Mouse (Mus musculus): ENCODE results near the gene Rpn2. TPM values are rescaled to one million over a fixed set of nuclear protein-coding genes. Genes with fewer than 3 reads are reported as not detected.

Rpn2 gene
- polyA plus RNA-seq (2012; rRNA removed) = 134 and 182 TPM in 2 replicates

DNA sequence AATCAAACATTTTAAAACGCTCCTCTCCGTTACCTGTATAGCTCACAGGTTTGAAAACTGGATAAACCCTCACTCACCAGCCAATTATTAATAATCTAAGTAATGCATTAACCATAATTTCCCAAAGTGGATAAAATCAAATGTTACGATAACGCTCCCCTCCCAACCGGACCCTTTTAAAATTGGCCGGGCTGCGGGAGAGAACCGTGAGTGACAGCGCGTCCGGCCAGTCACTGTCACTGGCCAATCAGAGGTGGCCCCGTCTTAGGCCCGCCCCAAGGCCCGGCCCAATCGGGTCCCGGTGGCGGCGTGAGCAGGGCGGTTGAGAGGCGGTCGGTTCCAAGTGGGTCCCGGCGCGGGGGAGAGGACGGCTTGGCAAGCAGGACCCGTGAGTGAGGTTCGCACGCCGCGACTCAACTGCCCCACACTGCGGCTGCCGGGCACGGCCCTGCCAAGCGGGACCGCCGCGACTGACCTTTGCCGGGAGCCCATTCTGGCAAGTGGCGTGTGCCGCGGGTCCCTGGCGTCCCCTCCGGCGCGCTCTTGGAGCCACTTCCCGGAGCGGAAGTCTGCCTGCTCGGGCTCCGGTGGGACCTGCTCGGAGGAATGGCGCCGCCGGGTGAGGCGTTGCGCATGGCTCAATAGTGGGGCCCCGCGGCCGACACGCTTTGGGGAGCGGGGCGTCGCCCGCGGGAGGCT lies at the start of gene Rpn2:
TSS of gene Rpn2 (plus strand) at position 301 of the 699 bp plus-strand sequence.

DNA sequence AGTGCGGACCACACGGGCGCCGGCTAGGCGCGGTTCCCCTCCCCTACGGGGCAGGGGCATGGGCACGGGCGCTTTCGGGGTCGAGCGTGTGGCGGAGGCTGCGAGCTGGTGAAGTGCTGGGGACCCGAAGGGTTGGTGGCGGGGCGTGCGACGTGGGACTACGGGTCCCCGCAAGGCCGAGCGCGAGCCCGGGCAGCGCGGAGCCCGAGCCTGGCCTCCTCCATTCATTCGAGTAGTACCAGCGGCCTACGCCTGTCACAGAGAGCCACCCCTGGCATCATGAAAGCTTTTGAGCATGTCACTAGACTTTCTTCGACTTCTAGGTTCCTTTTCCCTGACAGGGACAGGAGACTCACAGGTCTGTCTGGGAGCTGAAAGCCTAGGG lies 591 bp downstream of the Rpn2 start, which contains the start of gene Mroh8:
TSS of gene Mroh8 (minus strand) at position 134 of the 385 bp plus-strand sequence.

DNA sequence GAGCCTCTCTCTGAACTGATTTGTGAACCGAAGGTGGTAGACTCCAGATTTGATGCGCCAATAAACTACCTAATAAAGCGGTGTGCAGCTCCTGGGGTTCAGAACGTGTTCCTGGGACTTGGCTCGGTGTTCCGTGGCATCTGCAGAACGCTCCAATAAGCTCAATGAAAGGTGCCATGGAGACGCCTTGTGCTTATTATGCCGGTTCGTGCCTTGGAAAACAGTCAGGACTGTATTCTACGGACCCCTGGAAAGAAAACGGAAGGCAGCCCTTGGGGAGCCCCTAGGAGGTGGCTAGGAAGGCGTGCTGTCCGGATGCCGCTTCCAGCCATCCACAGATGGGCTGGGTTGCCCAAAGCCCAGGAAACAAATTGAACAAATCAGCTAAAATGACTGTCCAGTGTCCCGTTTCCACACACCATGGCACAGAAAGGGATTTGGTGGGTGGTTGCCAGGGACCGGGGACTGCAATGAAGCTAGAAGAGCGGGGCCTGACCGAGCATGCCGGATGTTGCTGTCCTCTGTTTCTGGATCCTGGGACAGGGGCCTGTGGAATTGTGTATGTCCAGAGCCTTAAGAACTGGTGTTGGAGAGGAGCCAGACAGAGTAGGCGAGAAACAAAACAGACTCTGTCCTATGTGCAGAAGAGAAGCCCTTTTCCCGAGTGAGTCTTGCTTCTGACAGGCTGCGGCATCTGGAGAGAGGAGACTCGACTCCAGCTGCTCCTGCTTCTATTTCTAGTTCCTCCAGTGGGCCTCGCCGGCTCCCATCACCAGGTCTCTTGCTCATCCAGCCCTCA lies 68.7 kb downstream of the Rpn2 start, which contains the start of gene Ghrh:
TSS of gene Ghrh (minus strand) at position 146 of the 799 bp plus-strand sequence.

DNA sequence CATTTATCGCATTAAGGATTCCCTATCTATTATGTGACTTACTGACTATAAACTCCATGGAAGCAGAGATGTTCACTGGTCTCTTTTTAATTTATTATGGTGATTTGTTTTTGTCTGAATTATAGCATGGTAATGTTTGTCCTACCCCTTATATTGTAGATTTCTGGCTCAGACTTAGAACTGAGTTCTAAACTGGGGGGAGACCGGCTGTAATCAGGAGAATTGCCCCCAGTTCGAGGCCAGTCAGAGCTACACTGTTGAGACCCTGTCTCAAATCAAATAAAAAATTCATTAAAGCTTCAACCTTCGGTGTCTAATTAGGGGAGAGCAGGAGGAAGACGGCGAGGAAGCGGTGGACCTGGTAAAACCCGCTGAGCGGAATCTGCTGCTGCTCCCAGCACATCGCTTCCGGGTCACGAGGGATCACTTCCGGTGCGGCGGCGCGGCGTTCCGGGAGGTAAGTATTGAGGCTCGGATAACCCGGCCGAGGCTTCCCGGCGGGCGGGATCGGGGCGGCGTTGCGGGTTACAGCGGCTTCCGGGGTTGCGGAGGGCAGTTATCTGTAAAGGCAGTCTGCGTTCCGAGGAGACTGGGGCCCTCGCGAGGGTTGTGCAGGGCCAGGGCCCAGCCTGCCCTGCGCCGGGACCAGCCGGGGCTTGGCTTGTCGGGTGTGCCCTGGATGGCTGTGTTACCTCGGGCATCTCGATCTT lies 88.5 kb downstream of the Rpn2 start, which contains the start of gene Manbal:
TSS of gene Manbal (plus strand) at position 411 of the 710 bp plus-strand sequence.

Other genes starting within 250 kb of the Rpn2 start
- 15.4 and 19.0 TPM in 2 replicates for gene Soga1, start 199.8 kb upstream of the Rpn2 start, polyA plus RNA-seq (2012; rRNA removed)
- 0.22 TPM in 1 of 2 replicates, not detected in the other for gene Tldc2, start 192.0 kb upstream of the Rpn2 start, polyA plus RNA-seq (2012; rRNA removed)
- 28.4 and 29.5 TPM in 2 replicates for gene Samhd1, start 143.8 kb upstream of the Rpn2 start, polyA plus RNA-seq (2012; rRNA removed)
- gene Rbl1, start 74.5 kb upstream of the Rpn2 start, polyA plus RNA-seq (2012; rRNA removed) = 27.5 and 29.8 TPM in 2 replicates
- 0.29 TPM in 2 replicates for gene Mroh8, start 532 bp downstream of the Rpn2 start, polyA plus RNA-seq (2012; rRNA removed)
- 0.53 and 1.3 TPM in 2 replicates for gene Ghrh, start 68.5 kb downstream of the Rpn2 start, polyA plus RNA-seq (2012; rRNA removed)
- gene Manbal, start 88.6 kb downstream of the Rpn2 start, polyA plus RNA-seq (2012; rRNA removed) = 67.5 and 67.9 TPM in 2 replicates
- 42.0 and 46.1 TPM in 2 replicates for gene Src, start 139.4 kb downstream of the Rpn2 start, polyA plus RNA-seq (2012; rRNA removed)

All from central nervous system, embryonic 11.5 days (tissue).